Mouse (Mus musculus) lung, adult 2 months (tissue): ENCODE results near the gene Acot4.

Experiments
- CTCF ChIP-seq: fragments of 200-500 bp; IDR thresholded peaks from 2 replicates; pipeline ENCODE4 v1.5.1; 2011; ENCODE audit warnings: mild to moderate bottlenecking, low read length, control low read depth; ENCODE audit not compliant: insufficient read depth
- POLR2A ChIP-seq: fragments of 200-500 bp; IDR thresholded peaks from 2 replicates; pipeline ENCODE4 v1.6.1; 2011; ENCODE audit warnings: low read depth, mild to moderate bottlenecking, control low read depth, low read length, borderline replicate concordance; ENCODE audit errors: extremely low read depth

- TF ChIP-seq CTCF, result no peak
- no peak for TF ChIP-seq POLR2A
These were observed 41.0 kb upstream of the Acot4 start for GRCm38 (mm10) chr12:83997221-83997620.
